Mouse (Mus musculus) cortical plate, adult 2 months (tissue): ENCODE measurements around the gene Jagn1.

Experiments used
- CTCF ChIP-seq: fragments of 200-500 bp; IDR thresholded peaks from 2 replicates; pipeline ENCODE4 v1.5.1; 2011; ENCODE audit warnings: mild to moderate bottlenecking, control low read depth, low read length; ENCODE audit not compliant: insufficient read depth; ENCODE audit errors: extremely low read depth
- POLR2A ChIP-seq: fragments of 200-500 bp; IDR thresholded peaks from 2 replicates; pipeline ENCODE4 v1.6.1; 2011; ENCODE audit warnings: mild to moderate bottlenecking, low read length, control low read depth; ENCODE audit not compliant: insufficient read depth; ENCODE audit errors: extremely low read depth

DNA sequence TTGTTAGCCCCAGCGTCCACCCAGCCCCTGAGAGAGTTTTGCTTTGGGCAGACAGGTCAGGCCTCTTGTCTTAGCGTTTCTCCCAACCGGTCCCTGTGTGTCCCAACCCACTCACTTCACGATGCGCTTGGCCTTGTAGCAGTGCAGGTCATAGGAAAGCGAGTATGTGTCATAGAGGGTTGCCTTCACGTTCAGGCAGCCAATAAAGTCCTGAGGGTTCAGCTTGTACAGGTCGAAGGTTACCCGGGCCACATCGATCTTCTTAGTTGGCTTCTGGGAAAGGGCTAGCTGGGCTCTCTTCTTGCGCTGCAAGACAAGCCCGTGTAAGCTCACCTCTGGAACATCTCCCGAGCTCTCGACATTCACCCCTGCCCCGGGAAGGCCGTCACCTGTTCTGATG lies 14.4 kb upstream of the Jagn1 start:
- TF ChIP-seq POLR2A (no peak), CTCF (no peak)
